Mouse (Mus musculus): ENCODE measurements around the gene Hs6st3. TPM values are rescaled to one million over a fixed set of nuclear protein-coding genes. Genes with fewer than 3 reads are reported as not detected.

Hs6st3 gene
- total RNA-seq (2021): not detected
- long read RNA-seq, experiment 1: 0 reads
- long read RNA-seq, experiment 2: 0 reads

DNA sequence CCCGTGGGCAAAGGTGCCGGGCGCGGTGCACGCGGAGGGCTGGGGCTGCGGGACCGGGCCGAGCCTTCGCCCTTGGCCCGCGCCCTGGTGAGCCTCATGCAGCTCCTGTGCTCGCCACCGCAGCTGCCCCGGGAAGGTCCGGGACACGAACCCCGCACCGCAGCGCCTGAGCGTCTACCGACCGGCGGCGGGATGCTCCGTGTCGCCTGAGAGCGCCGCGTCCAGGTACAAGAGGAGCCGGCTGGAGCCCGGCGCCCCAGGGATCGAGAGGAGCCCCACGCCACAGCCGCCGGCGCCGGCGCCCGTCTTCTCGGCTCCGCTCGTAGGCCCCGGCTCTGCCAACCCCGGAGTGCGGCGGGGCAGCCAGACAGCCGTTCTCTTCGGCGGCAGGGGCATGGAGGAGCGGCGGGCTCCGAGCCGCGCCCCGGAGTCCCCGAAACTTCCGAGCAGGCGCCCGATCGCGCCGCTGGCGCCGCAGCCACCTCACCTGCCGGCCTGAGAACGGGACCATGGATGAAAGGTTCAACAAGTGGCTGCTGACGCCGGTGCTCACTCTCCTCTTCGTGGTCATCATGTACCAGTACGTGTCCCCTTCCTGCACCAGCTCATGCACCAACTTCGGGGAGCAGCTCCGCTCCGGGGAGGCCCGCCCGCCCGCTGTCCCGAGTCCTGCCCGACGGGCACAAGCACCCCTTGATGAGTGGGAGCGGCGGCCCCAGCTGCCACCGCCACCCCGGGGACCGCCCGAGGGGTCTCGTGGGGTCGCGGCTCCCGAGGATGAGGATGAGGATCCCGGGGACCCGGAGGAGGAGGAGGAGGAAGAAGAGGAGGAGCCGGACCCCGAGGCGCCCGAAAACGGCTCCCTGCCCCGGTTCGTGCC lies at the start of gene Hs6st3:
Gene Hs6st3 (plus strand): TSS at position 436 of the 880 bp plus-strand sequence.
- no peak for DNase-seq

- DNase-seq: peak; percentile 80 to 84
These were observed 39.1 kb upstream of the Hs6st3 start, which contains the start of gene Uggt2 for GRCm38 (mm10) chr14:119098851-119099569. Gene Uggt2 (minus strand): TSS chr14:119099430.

GRCm38 (mm10) chr14:119099570-119099891 lies 38.6 kb upstream of the Hs6st3 start:
- no peak for DNase-seq

DNA sequence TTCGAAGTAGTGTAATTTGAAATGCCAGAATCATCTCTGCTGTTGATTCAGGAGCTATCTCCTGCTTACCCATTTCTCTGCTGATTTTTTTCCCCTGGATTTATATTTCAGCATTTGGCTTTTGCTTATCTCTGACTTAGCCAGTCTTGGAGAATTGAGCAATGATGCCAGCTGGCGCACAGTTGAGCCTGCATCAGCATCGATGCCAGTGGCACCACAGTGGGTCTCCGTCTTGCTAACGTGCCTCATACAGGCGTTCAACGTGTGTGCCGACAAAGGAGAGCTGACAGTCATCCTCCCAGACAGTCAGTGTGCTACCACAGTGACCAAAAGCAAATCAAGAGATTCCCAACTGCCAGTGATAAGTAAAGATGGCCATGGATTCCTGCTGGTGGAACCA lies 30.6 kb upstream of the Hs6st3 start:
- DNase-seq: no peak

- no peak for DNase-seq
These were observed 29.3 kb upstream of the Hs6st3 start for GRCm38 (mm10) chr14:119108776-119109301.

DNA sequence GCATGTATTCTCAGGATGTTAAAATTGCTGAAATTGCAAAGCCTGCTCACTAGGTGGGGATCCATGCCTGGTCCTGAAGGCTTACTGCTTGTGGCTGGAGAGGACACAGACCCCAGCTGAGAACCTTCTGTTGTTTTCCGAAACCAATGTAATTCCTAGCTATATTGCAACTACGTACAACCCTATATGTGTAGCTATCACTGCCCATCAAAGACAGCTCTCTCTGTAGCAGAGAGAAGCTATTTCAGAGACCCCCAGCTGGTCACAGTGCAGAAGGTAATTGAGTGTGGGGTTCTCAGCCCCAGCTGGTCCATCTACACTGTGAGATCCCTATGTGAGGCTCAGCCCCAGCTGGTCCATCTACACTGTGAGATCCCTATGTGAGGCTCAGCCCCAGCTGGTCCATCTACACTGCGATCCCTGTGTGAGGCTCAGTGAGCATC lies 28.3 kb upstream of the Hs6st3 start:
- DNase-seq: no peak

DNA sequence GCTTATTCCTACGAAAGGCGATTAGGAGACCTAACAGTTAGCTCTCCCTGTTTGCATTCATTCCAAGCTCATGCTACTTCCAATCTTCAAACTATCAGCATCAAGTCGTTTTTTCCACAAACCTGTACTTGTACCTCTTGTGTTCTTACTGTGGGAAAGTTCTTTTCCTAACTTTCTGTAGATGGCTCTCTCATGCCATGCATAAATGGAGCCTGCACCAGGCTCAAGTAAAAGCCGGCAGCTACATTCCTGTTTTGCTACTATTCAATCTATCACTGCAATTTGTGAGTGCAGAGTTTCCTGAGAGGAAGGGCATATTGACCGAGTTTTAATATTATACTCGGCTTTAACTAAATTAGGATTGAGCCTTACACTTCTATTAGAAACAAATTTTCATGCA lies 25.6 kb upstream of the Hs6st3 start:
- DNase-seq: no peak

DNA sequence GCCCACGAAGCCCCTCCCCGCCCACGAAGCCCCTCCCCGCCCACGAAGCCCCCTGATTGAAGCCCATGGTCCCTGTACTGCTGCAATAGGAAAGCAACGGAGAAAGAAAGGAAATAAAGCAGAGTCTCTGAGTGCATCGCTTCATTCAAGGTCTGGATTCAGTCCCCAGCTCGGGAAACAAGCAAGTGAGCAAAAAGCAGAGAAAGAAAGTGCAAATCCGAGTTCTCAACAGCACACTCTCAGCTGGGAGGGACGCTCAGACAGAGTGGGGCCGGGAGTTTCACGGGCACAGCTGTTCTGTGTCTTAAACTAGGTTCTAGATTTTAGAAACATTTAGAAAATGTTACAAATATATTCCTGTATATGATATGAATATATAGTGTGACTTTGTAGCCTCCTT lies 14.6 kb upstream of the Hs6st3 start:
- no peak for DNase-seq

- no peak for DNase-seq
These were observed 14.1 kb upstream of the Hs6st3 start for GRCm38 (mm10) chr14:119124061-119124460.

DNA sequence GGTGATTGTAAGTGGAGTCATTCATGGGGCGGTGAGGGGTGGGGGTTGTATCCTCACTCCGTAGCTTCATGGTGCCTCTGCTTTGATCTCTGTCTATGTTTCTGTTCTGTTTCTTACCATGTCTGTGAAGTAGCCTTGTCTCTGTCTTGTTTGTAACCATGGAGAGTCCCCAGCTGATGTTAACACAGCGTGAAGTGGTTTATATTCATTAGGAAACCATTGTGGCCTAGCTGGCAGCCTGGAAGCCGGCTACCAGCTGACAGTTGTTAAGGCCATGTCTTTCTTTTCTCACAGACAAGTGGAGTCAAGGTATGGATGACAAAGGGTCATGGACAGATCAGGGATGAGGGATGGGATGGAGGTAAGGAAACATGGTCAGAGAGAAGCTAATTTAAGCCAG lies 12.3 kb upstream of the Hs6st3 start:
- no peak for DNase-seq

- DNase-seq: no peak
These were observed 10.8 kb upstream of the Hs6st3 start for GRCm38 (mm10) chr14:119127330-119127729.

GRCm38 (mm10) chr14:119137512-119137905 lies 632 bp upstream of the Hs6st3 start:
- peak; percentile 19 to 25 for DNase-seq

DNA sequence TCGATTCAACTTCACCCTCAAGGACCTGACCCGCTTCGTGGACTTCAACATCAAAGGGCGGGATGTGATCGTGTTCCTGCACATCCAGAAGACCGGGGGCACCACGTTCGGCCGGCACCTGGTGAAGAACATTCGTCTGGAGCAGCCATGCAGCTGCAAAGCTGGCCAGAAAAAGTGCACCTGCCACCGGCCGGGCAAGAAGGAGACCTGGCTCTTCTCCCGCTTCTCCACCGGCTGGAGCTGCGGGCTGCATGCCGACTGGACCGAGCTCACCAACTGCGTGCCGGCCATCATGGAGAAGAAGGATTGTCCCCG lies 602 bp downstream of the Hs6st3 start:
- DNase-seq: no peak

- DNase-seq: no peak
These were observed 1.3 kb downstream of the Hs6st3 start for GRCm38 (mm10) chr14:119139381-119139950.

- no peak for DNase-seq
These were observed 14.9 kb downstream of the Hs6st3 start for GRCm38 (mm10) chr14:119153088-119153487.

- DNase-seq: no peak
These were observed 55.8 kb downstream of the Hs6st3 start for GRCm38 (mm10) chr14:119193905-119194304.

GRCm38 (mm10) chr14:119203508-119203907 lies 65.4 kb downstream of the Hs6st3 start:
- no peak for DNase-seq

DNA sequence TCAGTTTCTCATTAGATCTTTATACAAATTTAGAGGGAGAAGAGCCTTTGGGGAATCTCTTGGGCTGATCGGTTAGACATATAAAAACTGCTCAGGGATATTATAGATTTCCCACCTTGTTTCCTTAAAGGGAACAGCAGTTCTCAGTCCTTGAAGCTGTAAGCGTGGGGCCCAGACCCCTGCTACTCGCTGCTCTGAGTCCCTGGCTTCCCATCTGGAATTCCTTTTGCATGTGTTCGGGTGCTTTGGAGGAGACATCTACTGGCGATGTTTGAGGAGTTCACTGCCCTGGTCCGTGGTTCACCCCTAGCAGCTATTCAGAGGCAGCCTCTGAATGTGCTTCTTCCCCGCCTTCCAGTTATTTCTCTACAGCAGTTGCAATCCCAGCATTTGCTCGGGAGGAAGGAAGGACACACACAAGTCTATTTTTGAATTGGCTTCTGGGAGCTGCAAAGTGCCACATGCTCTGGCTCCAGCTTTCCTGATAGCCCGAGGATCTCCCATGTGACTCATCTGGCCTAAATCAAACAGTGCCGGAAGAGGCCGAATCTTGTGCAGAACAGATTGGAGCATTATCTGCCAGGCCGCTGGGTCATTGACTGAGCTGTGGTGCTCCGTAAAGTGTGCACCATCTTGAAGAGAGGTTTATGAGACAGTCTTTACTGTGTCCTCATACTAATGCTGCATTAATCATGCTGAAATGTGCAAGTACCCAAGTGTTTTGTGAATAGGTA lies 77.6 kb downstream of the Hs6st3 start:
- DNase-seq: peak; percentile 7 to 15

DNA sequence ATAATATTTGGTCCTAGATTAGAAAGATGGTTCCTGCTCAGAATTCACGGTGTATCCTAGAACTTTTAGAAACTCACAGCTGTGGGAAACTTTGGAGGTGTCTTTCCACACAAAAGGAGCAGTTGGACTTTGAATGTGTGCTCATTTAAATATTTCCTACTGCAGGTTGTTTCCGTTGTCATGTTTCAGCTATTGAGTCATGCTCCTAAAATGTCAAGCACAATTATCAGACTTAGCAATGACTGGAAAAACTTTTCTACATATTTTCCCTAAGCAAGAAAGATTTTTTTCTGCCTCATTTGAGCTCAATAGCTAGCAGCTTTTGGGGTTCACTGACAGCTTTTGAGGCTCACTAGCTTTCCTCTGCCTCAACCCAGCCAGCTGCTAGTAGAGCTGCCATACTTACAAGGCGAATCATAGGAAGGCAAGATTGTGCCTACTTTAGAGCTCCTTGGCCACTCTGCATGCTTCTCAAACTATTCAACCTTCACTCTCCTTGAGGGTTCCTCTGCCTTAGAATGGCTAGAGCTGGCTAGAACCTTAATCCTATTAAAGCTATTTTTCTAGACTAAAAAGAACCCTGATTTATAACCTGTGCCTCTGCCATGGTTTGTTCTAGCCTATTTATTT lies 89.7 kb downstream of the Hs6st3 start:
- DNase-seq: no peak

DNA sequence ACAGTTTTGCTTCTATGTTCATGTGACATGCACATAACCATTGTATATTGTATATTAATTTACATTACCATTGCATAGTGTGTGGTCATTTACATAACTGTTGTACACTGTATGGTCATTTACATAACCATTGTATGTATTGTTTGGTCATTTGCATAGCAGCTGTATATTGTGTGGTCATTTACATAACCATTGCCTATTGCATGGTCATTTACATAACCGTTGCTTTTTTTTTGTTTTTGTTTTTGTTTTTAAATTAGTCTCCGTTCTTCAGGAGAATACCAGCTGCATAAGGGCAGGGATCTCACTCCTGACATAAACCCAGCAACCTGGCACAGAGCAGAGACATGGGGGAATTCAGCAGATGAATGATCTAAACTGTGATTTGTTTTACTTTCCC lies 95.5 kb downstream of the Hs6st3 start:
- DNase-seq: no peak

GRCm38 (mm10) chr14:119247131-119247530 lies 109.0 kb downstream of the Hs6st3 start:
- no peak for DNase-seq
